Mouse (Mus musculus) CH12.LX (cell line): Measurements from ENCODE around the gene Tstd2. TPM values are rescaled to one million over a fixed set of nuclear protein-coding genes. Genes with fewer than 3 reads are reported as not detected.

Experiments
- DNase-seq: peaks from one replicate; pipeline ENCODE4 v3.0.0-alpha.2; 2013; ENCODE audit errors: extremely low read depth
- H3K27ac ChIP-seq: 2 replicates; pipeline ENCODE4 v1.5.1; 2012; ENCODE audit warnings: low read depth, mild to moderate bottlenecking, control low read depth, moderate library complexity; ENCODE audit not compliant: insufficient read depth
- H3K27me3 ChIP-seq: replicated peaks from 2 replicates; pipeline ENCODE3; 2012; ENCODE audit warnings: inconsistent platforms
- H3K36me3 ChIP-seq, 2 experiments: replicated peaks in 1 of 2; 2 replicates each; pipeline versions ENCODE3 to v1.6.1; 2012; ENCODE audit warnings: inconsistent platforms in 1 of 2, low read length in 1 of 2, mild to moderate bottlenecking in 1 of 2, mixed read lengths in 1 of 2, moderate library complexity in 1 of 2; ENCODE audit not compliant: control insufficient read depth in 1 of 2, insufficient read depth in 1 of 2
- H3K4me1 ChIP-seq, 2 experiments: 2 replicates each; pipeline ENCODE4 v1.6.1; 2012; ENCODE audit warnings: inconsistent platforms in 1 of 2, moderate library complexity in 1 of 2; ENCODE audit not compliant: insufficient read depth in 2 of 2, control insufficient read depth in 1 of 2
- H3K4me2 ChIP-seq: 2 replicates; pipeline ENCODE4 v1.6.1; 2012; ENCODE audit warnings: low read depth, mild to moderate bottlenecking, control low read depth; ENCODE audit not compliant: poor library complexity, insufficient read depth, severe bottlenecking
- H3K4me3 ChIP-seq, 3 experiments: fragments of 150-350 bp in 1 of 3; sonication (generic) in 1 of 3; replicated peaks in 1 of 3; 2 replicates each; pipeline versions ENCODE3 to v1.5.1; 2011 to 2012; ENCODE audit warnings: low read depth in 2 of 3, low read length in 2 of 3, mild to moderate bottlenecking in 2 of 3, moderate library complexity in 2 of 3, control low read depth in 1 of 3, improper control_type of control experiment in 1 of 3, inconsistent platforms in 1 of 3, mixed read lengths in 1 of 3; ENCODE audit not compliant: poor library complexity in 1 of 3
- H3K79me2 ChIP-seq: replicated peaks from 2 replicates; pipeline ENCODE4 v1.6.1; 2012; ENCODE audit warnings: mild to moderate bottlenecking, moderate library complexity; ENCODE audit not compliant: control insufficient read depth, poor library complexity, insufficient read depth, severe bottlenecking; ENCODE audit errors: extremely low read depth
- H3K9ac ChIP-seq: 2 replicates; pipeline ENCODE4 v1.6.1; 2012; ENCODE audit warnings: low read depth, mild to moderate bottlenecking, control low read depth, moderate library complexity; ENCODE audit not compliant: insufficient read depth
- H3K9me3 ChIP-seq: replicated peaks from 2 replicates; pipeline ENCODE3; 2012; ENCODE audit warnings: low read length, inconsistent platforms, mixed read lengths
- CTCF ChIP-seq, 2 experiments: IDR thresholded peaks in 1 of 2; conservative IDR thresholded peaks in 1 of 2; 2 replicates each; pipeline ENCODE4 v1.5.1; 2011 to 2012; ENCODE audit warnings: low read depth in 2 of 2, low read length in 2 of 2, improper control_type of control experiment in 1 of 2, inconsistent platforms in 1 of 2, mild to moderate bottlenecking in 1 of 2, moderate library complexity in 1 of 2
- E2F4 ChIP-seq: IDR thresholded peaks from 2 replicates; pipeline ENCODE4 v1.6.1; 2011; ENCODE audit warnings: low read depth, low read length, improper control_type of control experiment; ENCODE audit not compliant: insufficient replicate concordance
- ETS1 ChIP-seq: conservative IDR thresholded peaks from 2 replicates; pipeline ENCODE4 v1.6.1; 2012; ENCODE audit warnings: low read depth, mild to moderate bottlenecking, inconsistent platforms, low read length, improper control_type of control experiment, moderate library complexity
- IRF4 ChIP-seq: IDR thresholded peaks from 2 replicates; pipeline ENCODE4 v1.6.1; 2014; ENCODE audit warnings: low read depth, mild to moderate bottlenecking, inconsistent platforms, low read length, improper control_type of control experiment
- MAZ ChIP-seq: IDR thresholded peaks from 2 replicates; pipeline ENCODE4 v1.6.1; 2012; ENCODE audit warnings: low read depth, mild to moderate bottlenecking, inconsistent platforms, low read length, improper control_type of control experiment, moderate library complexity
- NELFE ChIP-seq: IDR thresholded peaks from 2 replicates; pipeline ENCODE4 v1.6.1; 2011; ENCODE audit warnings: low read depth, low read length, improper control_type of control experiment
- PAX5 ChIP-seq: IDR thresholded peaks from 2 replicates; pipeline ENCODE4 v1.6.1; 2012; ENCODE audit warnings: low read length, inconsistent platforms, mixed read lengths
- RAD21 ChIP-seq: IDR thresholded peaks from 2 replicates; pipeline ENCODE4 v1.6.1; 2011; ENCODE audit warnings: low read depth, mild to moderate bottlenecking, low read length, improper control_type of control experiment, moderate library complexity
- RCOR1 ChIP-seq: conservative IDR thresholded peaks from 2 replicates; pipeline ENCODE4 v1.6.1; 2012; ENCODE audit warnings: low read depth, mild to moderate bottlenecking, inconsistent platforms, low read length, improper control_type of control experiment
- ZMIZ1 ChIP-seq: IDR thresholded peaks from 2 replicates; pipeline ENCODE4 v1.6.1; 2012; ENCODE audit warnings: low read depth, mild to moderate bottlenecking, inconsistent platforms, low read length, improper control_type of control experiment
- dilution Hi-C: fragments of 300-500 bp; cut with MboI; formaldehyde crosslinking; loops from 2 replicates; pipeline ENCODE4 v1.14.3; 2020; ENCODE audit warnings: low sequenced_read_pairs; ENCODE audit not compliant: extremely low pct_unique_long_range_greater_than_20kb, extremely low pct_ligation_motif_present
- in situ Hi-C: fragments of 300-500 bp; cut with MboI; formaldehyde crosslinking; loops from 3 replicates; pipeline ENCODE4 v1.14.3; 2019; ENCODE audit warnings: low sequenced_read_pairs, low pct_ligation_motif_present, low pct_unique_long_range_greater_than_20kb, mixed read lengths
- polyA plus RNA-seq: library from polyadenylated mRNA; unstranded; fragments of >175 nt; gene quantifications from 2 replicates; pipeline ENCODE4 v1.2.1, GENCODE M21; 2012; ENCODE audit warnings: low read depth; ENCODE audit not compliant: insufficient read length
- total RNA-seq, 2 experiments: library from RNA; depleted of rRNA; stranded (reverse); fragments of 300-350 nt in 1 of 2; fragments of >200 nt in 1 of 2; gene quantifications; 2 replicates each; pipeline ENCODE4 v1.2.3; 2012 to 2014

The Tstd2 gene
- total and polyA plus RNA-seq, 3 experiments = 29.1 to 36.4 (median 30.4) TPM

DNA sequence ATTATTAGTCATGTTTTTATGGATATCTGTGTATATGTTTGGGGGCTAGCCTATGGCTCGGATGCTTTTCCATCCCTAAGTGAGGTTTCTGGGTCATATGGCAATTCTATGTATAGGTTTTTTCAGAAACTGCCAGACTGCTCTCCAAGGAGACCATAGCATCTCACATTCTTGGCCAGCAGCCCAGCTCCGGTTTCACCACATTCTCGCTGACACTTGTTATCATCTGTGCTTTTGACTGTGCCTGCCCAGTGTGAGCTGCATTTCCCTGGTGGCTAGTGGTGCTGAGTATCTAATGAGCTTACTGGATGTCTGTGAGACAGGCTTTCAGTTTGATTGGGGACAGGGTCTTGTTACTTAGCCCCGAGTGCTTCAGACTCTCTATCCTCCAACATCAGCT lies 64.8 kb downstream of the Tstd2 start:
- dilution Hi-C loops = no loop called here

DNA sequence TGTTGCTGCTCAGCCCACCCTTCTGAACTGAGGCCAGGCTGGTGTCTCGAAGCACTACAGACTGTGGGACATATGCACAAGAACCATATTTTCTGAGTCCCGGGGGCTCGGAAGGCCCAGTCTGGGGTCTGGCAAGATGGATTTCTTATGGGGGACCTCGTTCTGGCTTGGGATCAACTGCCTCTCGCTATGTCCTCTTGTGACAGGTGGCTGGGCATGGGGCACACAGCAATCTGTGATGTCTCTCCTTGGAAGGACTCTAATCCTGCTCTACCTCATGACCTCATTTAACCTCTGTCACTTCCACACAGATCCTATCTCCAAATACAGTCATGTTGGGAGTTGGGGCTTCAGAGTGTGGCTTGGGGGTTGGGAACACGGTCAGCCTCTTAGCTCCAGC lies 65.9 kb downstream of the Tstd2 start:
- Histone ChIP-seq H3K79me2 (no peaks in the 10 kb centered on the region), H3K27ac (no peak overlapping the region), H3K9ac (no peak overlapping the region), H3K36me3 (no peaks in the 10 kb centered on the region), H3K27me3 (no peaks in the 10 kb centered on the region), H3K4me2 (no peak overlapping the region), H3K4me3 (no peak overlapping the region), H3K4me1 (peaks cover 0 to 5% of the 10 kb centered on the region in 2 experiments; a peak in 1 of 4 replicates), H3K9me3 (no peaks in the 10 kb centered on the region)
- in situ Hi-C loops = no loop called here
- TF ChIP-seq CTCF (conservative IDR thresholded peaks at IDR 0.05 in 1 of 2, IDR thresholded peaks at IDR 0.05 in 1 of 2; ENCODE audit: low read depth in 2 of 2, low read length in 2 of 2) (no peak), E2F4 (no peak), ETS1 (no peak)
- DNase-seq = no peak
- dilution Hi-C loops = no loop called here

More for the DNA sequence above, 64.8 kb downstream of the Tstd2 start:
- in situ Hi-C loops = no loop called here
- Histone ChIP-seq H3K79me2 (no peaks in the 10 kb centered on the region), H3K9me3 (no peaks in the 10 kb centered on the region), H3K36me3 (no peaks in the 10 kb centered on the region), H3K27ac (no peak overlapping the region), H3K4me2 (no peak overlapping the region), H3K4me1 (peaks cover 0 to 5% of the 10 kb centered on the region in 2 experiments; a peak in 1 of 4 replicates), H3K27me3 (no peaks in the 10 kb centered on the region), H3K9ac (no peak overlapping the region), H3K4me3 (no peak overlapping the region)
- no peak for TF ChIP-seq ETS1
- TF ChIP-seq RCOR1 = no peak
- TF ChIP-seq MAZ = no peak
- no peak for TF ChIP-seq IRF4
- TF ChIP-seq NELFE = no peak
- no peak for DNase-seq

DNA sequence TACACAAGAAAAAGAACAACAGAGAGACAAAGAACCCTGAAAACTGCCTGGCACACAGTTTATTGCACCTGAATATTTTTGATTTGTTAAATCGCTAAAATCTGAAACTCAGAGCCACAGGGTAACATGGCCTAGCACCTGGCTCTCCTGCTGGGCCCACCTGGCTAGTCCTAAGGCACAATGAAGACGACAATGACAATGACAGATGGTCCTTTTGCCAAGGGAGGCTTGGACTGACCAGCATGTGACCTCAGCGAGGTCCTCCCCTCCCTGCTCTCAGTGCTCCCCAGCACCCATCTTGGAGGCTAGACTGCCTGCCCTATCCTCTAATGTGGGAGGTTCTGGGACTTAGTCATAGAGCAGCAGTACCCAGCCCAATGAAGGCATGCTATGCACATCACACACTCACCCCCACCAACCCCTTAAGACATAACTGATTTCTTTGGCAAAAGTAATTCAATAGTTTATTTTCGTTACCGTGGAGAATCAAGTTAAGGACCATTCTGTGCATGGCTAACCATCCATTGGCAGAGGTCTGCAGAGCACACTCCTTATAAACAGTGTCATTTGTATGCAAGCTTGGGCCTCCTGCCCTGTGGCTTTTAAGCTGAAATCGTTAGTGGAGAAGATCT lies 68.5 kb downstream of the Tstd2 start:
- H3K9me3 ChIP-seq = no peaks in the 10 kb centered on the region
- peaks cover 0 to 2% of the 10 kb centered on the region in 2 experiments for H3K36me3 ChIP-seq
- H3K27ac ChIP-seq = no peak overlapping the region
- dilution Hi-C loops = no loop called here
- H3K4me2 ChIP-seq = no peak overlapping the region
- in situ Hi-C loops = no loop called here
- no peaks in the 10 kb centered on the region for H3K79me2 ChIP-seq
- no peak for TF ChIP-seq IRF4
- TF ChIP-seq ZMIZ1 = no peak
- TF ChIP-seq PAX5 = no peak
- no peak for TF ChIP-seq RAD21
- H3K4me1 ChIP-seq = no peaks in the 10 kb centered on the region
- DNase-seq = no peak
- no peak overlapping the region for H3K9ac ChIP-seq
- H3K4me3 ChIP-seq = no peak overlapping the region
- H3K27me3 ChIP-seq = no peaks in the 10 kb centered on the region
